Mouse (Mus musculus) olfactory bulb, adult 2 months (tissue): Measurements from ENCODE around the gene Kdr. TPM values are rescaled to one million over a fixed set of nuclear protein-coding genes. Genes with fewer than 3 reads are reported as not detected.

Source experiments
- H3K27ac ChIP-seq: fragments of 200-500 bp; 2 replicates; pipeline ENCODE4 v1.5.1; 2012; ENCODE audit warnings: low read depth, low read length; ENCODE audit not compliant: insufficient read depth
- H3K4me1 ChIP-seq: fragments of 200-500 bp; 2 replicates; pipeline ENCODE4 v1.6.1; 2012; ENCODE audit warnings: low read length; ENCODE audit not compliant: control insufficient read depth, insufficient read depth
- H3K4me3 ChIP-seq: fragments of 200-500 bp; 2 replicates; pipeline ENCODE4 v1.5.1; 2012; ENCODE audit warnings: mild to moderate bottlenecking, low read depth, low read length, moderate library complexity; ENCODE audit not compliant: insufficient read depth
- CTCF ChIP-seq: fragments of 200-500 bp; IDR thresholded peaks from 2 replicates; pipeline ENCODE4 v1.5.1; 2012; ENCODE audit warnings: low read depth, mild to moderate bottlenecking, low read length, moderate library complexity; ENCODE audit not compliant: insufficient read depth
- POLR2A ChIP-seq: fragments of 200-500 bp; IDR thresholded peaks from 2 replicates; pipeline ENCODE4 v1.6.1; 2012; ENCODE audit warnings: mild to moderate bottlenecking, low read depth, low read length, moderate library complexity; ENCODE audit not compliant: insufficient read depth
- WGBS: fragments of 180-500 bp; shearing (Covaris S2); methylation state at CpG from one replicate; pipeline ENCODE4 v1.1.7; 2018; 5-methylcytosine and 5-hydroxymethylcytosine counted together
- polyA plus RNA-seq: library from polyadenylated mRNA; stranded (reverse); fragments of >200 nt; gene quantifications from 2 replicates; pipeline ENCODE4 v1.2.4, GENCODE M21; 2012; ENCODE audit warnings: low replicate concordance; ENCODE audit not compliant: missing spikeins, insufficient read depth, insufficient read length

Gene Kdr
- polyA plus RNA-seq, 1 experiment: not detected

- TF ChIP-seq CTCF (no peak), POLR2A (no peak)
- WGBS: 84% methylated on average over 6 of the region's 6 CpGs
- H3K4me3 ChIP-seq: no peak overlapping the region
- H3K27ac ChIP-seq: no peak overlapping the region
- H3K4me1 ChIP-seq: no peaks in the 10 kb centered on the region
These were observed 55.6 kb downstream of the Kdr start for GRCm38 (mm10) chr5:75922677-75923076.

- no peaks in the 10 kb centered on the region for H3K4me1 ChIP-seq
- no peak overlapping the region for H3K4me3 ChIP-seq
- TF ChIP-seq CTCF: no peak
- TF ChIP-seq POLR2A: no peak
- no peak overlapping the region for H3K27ac ChIP-seq
- 80% methylated on average over 12 of the region's 12 CpGs for WGBS
These were observed 56.4 kb downstream of the Kdr start for GRCm38 (mm10) chr5:75921730-75922387.

GRCm38 (mm10) chr5:75919601-75920000, 58.7 kb downstream of the Kdr start:
- Histone ChIP-seq H3K27ac (no peak overlapping the region), H3K4me3 (no peak overlapping the region), H3K4me1 (no peaks in the 10 kb centered on the region)
- WGBS: 94% methylated on average over 7 of the region's 7 CpGs
- TF ChIP-seq POLR2A (no peak), CTCF (no peak)

GRCm38 (mm10) chr5:75918139-75918538, 60.1 kb downstream of the Kdr start:
- H3K4me3 ChIP-seq: no peak overlapping the region
- H3K4me1 ChIP-seq: no peaks in the 10 kb centered on the region
- H3K27ac ChIP-seq: no peak overlapping the region
- TF ChIP-seq POLR2A: no peak
- TF ChIP-seq CTCF: no peak
- WGBS: 88% methylated on average over 7 of the region's 7 CpGs

GRCm38 (mm10) chr5:75917231-75917630, 61.0 kb downstream of the Kdr start:
- WGBS: 80% methylated on average over 4 of the region's 4 CpGs
- Histone ChIP-seq H3K4me3 (no peak overlapping the region), H3K27ac (no peak overlapping the region), H3K4me1 (no peaks in the 10 kb centered on the region)
- TF ChIP-seq CTCF: no peak
- no peak for TF ChIP-seq POLR2A

GRCm38 (mm10) chr5:75906102-75906501, 72.2 kb downstream of the Kdr start:
- H3K4me3 ChIP-seq: no peak overlapping the region
- 74% methylated on average over 4 of the region's 4 CpGs for WGBS
- TF ChIP-seq POLR2A: no peak
- no peak for TF ChIP-seq CTCF

GRCm38 (mm10) chr5:75900231-75900920, 77.9 kb downstream of the Kdr start:
- no peaks in the 10 kb centered on the region for H3K4me1 ChIP-seq
- no peak for TF ChIP-seq CTCF
- TF ChIP-seq POLR2A: no peak
- no peak overlapping the region for H3K27ac ChIP-seq
- H3K4me3 ChIP-seq: no peak overlapping the region
- WGBS: 77% methylated on average over 16 of the region's 16 CpGs

More at GRCm38 (mm10) chr5:75906102-75906501, 72.2 kb downstream of the Kdr start:
- Histone ChIP-seq H3K27ac (no peak overlapping the region), H3K4me1 (no peaks in the 10 kb centered on the region)

GRCm38 (mm10) chr5:75895351-75895750, 82.9 kb downstream of the Kdr start:
- TF ChIP-seq POLR2A: no peak
- no peak for TF ChIP-seq CTCF
- Histone ChIP-seq H3K4me3 (no peak overlapping the region), H3K4me1 (no peaks in the 10 kb centered on the region), H3K27ac (no peak overlapping the region)
- WGBS: 95% methylated on average over 3 of the region's 3 CpGs

GRCm38 (mm10) chr5:75892956-75893471, 85.2 kb downstream of the Kdr start:
- Histone ChIP-seq H3K27ac (no peak overlapping the region), H3K4me3 (no peak overlapping the region), H3K4me1 (no peaks in the 10 kb centered on the region)
- WGBS: 63% methylated on average over 6 of the region's 6 CpGs
- TF ChIP-seq POLR2A (no peak), CTCF (no peak)

Other genes with a start within 250 kb of the Kdr start
- not detected in 2 replicates for gene Srd5a3, start 161.8 kb upstream of the Kdr start, polyA plus RNA-seq
- gene Tmem165, start 205.4 kb upstream of the Kdr start, polyA plus RNA-seq: not detected in 2 replicates